Mouse (Mus musculus) layer of hippocampus, adult 9-11 months (tissue): ENCODE data around the gene Eml6.
"Not testable (repeated sequence)": the region's sequence is repeated elsewhere in the genome, so short reads cannot be mapped to it uniquely, and the experiment has no call there.

ENCODE experiments used
- DNase-seq: peaks from one replicate; pipeline ENCODE4 v3.0.0; 2022

Gene Eml6

DNA sequence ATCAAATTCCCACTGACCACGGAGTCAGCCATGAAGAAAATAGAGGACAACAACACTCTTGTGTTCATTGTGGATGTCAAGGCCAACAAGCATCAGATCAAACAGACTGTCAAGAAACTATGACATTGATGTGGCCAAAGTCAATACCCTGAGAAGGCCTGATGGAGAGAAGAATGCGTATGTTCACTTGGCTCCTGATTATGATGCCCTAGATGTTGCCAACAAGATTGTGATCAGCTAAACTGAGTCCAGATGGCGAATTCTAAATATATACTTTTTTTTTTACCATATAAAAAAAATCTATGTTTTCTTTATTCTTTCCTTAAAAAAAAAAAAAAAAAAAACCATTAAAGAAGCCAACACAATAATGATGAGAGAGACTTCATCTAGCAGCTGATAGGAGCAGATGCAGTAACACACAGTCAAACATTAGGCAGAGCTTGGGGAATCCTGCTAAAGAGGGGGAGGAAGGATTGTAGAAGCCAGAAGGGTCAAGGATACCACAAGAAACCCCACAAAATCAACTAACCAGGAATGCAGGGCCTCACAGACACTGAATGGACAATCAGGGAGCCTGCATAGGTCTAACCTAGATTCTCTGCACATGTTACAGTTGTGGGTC is 185.1 kb downstream of the Eml6 start:
- DNase-seq: no peak

DNA sequence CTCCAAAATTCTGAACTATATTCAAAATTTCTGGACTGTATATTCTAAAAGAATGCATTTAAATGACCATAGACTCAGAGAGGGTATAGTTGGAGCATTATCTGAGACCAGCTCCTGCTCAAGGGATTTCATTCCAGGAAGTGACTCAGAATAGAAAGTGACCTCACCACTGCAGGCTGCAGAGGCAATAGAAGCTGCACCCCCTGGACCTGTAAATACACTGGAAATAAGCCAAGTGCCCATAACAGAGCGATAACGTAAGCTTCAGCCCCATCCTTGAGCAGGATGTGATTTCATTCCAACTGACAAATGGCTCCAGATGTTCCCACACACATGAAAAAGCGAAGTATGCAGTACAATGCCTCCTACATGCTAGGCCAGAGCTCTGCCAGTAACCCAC is 186.1 kb downstream of the Eml6 start:
- peak; percentile 32 for DNase-seq

DNA sequence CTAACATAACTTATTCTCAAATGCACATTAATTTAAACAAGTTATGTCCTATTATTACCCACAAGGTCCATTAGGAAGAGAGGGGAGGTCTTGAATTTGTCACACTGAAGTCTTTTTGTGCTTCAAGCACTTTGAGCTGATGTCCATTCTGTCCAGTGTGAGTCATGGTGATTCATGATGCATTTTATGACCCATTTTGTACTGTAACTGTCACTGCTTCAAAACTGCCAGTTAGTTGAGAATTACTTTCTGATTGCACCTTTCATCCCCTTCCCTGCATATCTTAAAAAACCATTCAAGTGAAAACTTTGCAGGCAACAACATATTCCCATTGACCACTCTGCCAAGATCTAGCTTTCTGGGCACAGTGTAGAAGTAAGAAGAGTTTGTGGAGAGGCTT is 188.8 kb downstream of the Eml6 start:
- DNase-seq: no peak

DNA sequence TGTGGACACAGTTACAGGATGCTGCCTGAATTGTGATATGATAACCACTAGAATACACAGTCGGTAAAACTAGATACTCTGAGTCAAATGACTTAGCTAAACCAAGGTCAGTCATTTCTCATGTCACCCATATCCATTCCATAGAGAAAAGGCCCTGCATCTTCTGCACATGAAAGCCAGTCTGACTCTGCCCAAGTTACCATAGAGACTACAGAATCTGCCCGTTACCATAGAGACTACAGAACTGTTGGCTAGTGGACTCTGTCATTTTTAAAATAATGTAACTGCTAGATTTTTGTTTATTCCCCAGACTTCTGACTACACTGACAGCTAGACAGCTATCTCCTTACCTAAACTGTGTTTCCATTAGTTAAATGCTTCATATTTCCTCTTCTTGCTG is 198.1 kb downstream of the Eml6 start:
- peak; percentile 45 for DNase-seq

- DNase-seq: no peak
Observed at GRCm38 (mm10) chr11:29826001-29826400, 199.8 kb downstream of the Eml6 start.

- DNase-seq: not testable (repeated sequence)
Observed at GRCm38 (mm10) chr11:29825271-29825718, 200.5 kb downstream of the Eml6 start, which contains the start of gene 4931440F15Rik. Gene 4931440F15Rik (minus strand): TSS chr11:29825668.

GRCm38 (mm10) chr11:29824474-29825270 is 201.2 kb downstream of the Eml6 start:
- not testable (repeated sequence) for DNase-seq

DNA sequence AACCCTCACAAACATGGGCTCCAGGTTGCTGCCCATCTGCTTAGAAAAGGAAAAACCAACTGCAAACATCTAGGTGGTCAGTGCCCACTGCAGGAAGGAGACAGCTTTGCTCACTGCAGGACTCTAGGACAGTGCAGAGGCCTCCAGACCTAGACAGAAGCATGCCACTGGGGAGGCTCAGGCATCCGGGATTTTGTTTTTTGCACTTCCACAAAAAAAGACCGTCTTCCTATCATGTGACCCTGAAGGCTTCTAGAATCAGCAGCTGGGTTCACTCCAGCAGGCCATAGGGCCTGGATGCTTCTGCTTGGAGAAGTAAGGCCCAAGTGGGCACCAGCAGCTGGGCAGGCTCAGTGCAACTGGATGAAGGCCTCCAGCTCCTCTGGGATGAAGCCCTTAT is 202.7 kb downstream of the Eml6 start:
- DNase-seq: no peak

- DNase-seq: no peak
Observed at GRCm38 (mm10) chr11:29815670-29816069, 210.2 kb downstream of the Eml6 start.

- no peak for DNase-seq
Observed at GRCm38 (mm10) chr11:29815261-29815660, 210.6 kb downstream of the Eml6 start.

DNA sequence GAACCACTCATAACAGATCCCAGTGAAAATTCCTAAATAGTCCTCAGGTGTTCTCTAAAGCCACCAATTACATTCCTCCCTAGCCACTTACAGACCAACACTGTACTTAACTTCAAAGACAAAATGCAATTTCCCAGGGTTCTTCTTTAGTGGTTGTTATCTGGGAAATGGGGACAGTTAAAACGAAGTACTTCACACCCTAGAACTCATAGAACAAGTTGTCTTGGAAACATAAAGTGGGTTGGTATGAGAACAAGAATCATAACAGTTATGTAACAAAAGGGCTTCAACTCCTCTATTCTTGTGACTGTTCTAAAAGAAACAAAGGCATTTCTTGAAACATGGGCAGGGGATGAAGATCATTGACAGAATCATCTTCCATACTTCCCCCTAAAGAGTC is 212.6 kb downstream of the Eml6 start:
- DNase-seq: no peak

DNA sequence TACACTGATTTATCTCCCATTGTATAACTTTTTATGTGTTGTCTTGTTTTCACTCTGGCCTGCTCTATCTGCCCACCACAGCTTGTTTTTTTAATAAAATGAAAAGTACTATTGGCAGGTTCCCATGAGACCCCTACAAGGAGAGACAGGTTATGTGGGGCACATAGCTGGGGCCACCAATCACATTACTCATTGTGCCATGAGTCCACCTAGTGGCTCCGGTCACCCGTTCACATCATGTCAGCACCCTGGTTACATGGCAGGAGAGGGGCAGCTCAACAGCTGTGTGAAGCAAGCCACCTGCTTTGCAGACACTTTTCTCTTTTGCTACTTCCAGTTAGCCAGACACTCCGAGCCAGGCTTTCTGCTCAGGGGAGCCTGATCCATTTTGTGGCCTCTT is 213.4 kb downstream of the Eml6 start:
- no peak for DNase-seq

GRCm38 (mm10) chr11:29810324-29810723 is 215.5 kb downstream of the Eml6 start:
- DNase-seq: no peak

DNA sequence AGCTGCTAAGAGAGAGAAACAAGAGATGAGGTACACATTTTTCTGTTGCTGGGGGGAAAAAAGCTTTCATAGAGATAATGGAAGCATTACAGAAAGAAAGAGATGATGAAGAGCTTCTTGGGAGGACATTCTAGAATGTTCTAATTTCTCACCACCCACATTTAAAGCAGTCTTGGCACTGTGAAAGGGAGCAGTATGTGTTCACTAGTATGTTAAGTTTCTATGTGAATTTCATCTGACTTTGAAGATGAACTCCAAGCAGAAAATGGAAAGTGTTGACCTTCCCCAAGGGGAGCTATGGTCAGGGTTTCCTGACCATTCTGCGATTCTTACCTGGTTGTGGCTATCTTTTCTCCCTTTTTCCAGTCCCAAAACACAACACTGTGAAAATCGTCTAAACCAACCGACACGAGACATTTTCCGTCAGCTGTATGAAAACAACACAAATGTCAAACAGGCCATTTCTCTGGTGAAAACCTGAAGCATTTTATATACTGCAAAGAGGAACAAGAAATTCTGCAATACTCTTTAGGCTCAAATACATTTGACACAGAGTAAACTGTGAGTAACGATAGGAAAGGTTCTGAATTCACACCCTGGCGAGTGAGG is 216.7 kb downstream of the Eml6 start:
- no peak for DNase-seq

GRCm38 (mm10) chr11:29808173-29808980 is 217.5 kb downstream of the Eml6 start:
- DNase-seq: peak; percentile 83

DNA sequence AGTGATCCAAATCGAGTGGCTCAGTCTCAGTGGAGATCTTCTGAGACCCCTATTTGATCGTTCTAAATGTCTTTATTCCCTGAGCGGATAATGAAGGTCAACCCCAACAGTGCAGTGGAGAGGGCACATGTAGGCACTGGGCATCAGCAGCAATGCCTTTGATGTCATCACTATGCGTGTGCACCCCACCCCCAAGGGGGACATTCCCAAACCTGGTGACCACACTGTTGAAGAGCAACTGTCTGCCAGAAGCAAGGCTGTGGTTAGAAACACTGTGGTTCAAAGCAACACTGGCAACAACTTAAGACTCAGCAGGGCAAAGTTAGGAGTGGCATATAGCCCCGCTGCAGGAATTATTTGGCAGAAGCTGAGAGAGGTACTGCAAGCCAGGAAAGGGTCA is 218.5 kb downstream of the Eml6 start:
- no peak for DNase-seq

DNA sequence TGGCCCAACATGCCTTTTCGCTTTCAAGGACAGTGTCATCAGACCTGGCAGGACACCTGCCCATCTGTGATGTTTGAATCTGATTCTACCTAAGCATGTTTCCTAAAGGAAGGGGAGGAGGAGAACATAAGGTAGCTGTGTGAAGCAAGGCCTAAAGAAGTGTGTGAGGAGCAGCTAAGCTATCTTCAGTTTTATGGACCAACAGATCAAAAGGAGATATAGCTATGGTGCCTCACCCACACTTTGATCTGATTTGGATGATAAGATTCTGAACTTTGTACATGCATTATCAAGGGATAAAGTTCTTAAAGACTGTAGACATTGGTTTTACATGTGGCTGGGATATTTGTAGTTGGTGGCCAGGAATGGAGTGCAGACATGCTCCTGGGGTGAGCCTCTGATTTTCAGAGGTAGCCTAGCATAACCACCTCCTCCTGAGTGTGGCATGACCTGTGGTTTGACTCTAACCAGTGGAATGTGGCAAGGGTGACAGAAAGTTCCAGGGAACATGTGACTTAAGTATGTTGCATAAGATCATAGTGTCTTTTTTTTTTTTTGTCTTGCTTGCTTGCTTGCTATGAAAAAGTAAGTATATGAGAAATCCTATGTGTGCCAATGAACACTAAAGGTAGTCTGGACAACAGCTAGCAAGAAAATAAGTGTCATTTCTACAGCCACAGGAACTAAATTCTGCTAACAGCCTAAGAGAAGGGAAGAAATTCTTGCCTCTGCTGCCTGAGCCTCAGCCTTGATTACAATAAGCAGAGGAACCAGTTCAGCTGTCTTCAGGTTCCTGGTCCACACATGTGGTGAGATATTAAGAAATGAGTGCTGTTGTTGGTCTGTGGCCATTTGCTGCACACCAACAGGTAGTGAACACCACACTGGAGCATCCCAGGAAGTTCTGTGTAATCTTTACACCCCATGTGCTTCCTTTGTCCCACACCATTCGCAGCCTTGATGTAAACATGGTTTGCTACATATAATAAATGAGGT is 224.1 kb downstream of the Eml6 start:
- DNase-seq: no peak

DNA sequence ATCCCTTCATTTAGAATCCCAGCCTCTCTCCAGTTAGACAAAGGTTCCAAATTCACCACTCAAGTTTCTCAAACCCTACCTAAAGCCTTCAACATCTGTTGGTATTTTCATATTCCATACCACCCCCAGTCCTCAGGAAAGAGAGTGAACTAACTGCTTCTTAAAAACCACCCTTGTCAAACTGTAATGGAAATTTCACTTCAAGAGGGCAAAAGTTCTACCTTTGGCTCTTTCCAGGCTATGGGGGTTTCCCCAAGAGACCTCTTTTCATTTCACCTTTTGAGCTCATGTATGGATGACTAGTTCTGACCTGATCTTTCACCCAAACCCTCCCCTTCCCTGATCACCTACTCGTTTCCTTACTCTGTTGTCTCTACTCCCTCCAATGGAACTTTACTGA is 226.0 kb downstream of the Eml6 start:
- no peak for DNase-seq

GRCm38 (mm10) chr11:29795106-29795505 is 230.7 kb downstream of the Eml6 start:
- peak; percentile 83 for DNase-seq

- DNase-seq: no peak
Observed at GRCm38 (mm10) chr11:29794475-29794874, 231.4 kb downstream of the Eml6 start.

DNA sequence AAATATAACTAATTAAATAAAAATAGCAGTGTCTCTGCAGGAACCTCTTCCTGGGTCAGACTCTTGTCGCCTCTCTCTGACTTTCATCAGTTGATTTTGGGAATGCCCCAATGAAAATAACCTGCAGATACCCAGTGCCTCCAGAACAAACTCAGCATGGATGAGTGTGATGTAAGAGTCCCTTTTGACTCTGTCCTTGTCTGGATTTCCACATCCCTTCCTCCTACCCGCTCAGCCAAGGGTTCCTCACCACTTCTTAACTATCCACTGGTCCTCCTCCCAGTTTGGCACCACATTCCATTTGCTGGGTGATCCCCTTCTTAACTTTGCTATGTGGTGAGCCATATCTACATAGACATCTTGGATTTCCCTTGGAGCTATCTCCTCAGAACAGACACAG is 235.0 kb downstream of the Eml6 start:
- DNase-seq: no peak
